Mouse (Mus musculus): ENCODE results near the gene Etl4.
"Not testable (repeated sequence)": the region's sequence is repeated elsewhere in the genome, so short reads cannot be mapped to it uniquely, and the experiment has no call there.

The Etl4 gene

DNA sequence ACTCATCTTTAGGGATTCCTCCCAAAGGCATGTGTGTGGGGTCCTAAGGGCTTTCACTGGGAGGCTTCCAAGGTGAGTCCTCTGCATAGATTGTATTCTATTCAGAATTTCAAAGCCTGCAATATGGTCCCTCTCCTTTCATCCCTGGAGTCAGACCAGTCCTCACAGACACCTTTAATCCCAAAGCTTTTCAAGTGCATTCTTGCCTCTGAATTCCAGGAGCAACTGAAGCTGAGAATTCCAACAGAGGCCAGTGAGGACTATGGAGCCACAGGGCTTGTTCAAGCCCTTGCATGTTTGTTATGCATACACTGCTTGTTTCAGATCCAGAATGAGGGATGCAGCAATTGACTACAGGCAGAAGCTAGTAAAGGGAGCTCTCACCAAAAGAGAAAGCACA lies 743.5 kb downstream of the Etl4 start:
- no peak for DNase-seq (ENCODE audit: low read depth, low spot score)

DNA sequence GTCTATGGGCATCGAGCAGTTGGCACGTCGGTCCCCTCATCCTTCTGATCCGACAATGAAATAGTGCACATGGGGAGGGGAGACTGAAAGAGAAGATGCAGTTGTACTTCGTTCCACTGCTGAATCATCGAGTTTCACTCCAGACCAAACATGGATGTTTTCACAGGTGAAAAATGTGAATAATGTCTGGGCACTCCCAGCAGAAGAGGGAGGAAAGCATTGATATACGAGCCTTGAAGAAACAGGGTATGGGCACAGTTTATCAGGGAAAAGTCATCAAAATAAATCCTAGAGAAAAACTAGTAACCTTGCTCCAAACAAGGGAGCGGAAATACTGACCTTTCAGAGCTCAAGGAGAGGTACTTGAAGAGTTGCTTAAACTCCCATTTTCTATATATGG lies 744.5 kb downstream of the Etl4 start:
- no peak for DNase-seq (ENCODE audit: low read depth, low spot score)

DNA sequence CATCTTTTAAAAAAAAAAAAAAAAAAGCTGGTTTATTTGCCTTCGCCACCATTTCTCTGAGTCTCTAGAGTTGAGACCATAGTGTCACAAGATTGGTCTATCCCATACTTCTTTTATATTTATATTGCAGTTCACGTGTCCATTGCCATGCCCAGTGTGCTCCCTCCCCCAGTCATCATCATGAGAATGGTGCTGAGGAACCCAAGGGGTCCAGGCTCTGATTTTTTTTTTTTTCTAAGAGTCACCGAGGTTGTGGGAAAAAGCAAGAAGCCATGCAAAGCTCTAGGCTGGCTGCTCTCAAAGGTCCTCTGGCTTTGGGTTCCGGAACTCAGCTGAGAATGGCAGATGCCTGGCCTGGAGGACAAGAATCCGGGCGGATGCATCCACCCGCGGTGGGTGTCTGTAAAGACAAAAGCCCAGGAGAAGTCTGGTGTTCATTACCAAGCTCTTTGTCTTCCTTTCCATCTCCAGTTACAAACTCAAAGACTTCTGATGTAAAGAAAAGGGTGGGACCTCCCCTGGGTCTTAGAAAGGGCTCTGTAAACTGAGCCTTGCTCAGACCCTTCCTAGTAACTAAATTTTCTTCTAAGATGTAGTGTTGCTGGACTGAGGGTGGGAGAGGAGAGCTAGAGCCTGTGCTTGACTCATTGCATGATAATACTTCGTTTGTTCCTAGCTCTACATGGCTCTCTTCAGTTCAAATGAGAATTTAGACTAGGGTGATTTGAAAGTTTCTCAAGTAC lies 745.2 kb downstream of the Etl4 start:
- DNase-seq (ENCODE audit: low read depth, low spot score): no peak

DNA sequence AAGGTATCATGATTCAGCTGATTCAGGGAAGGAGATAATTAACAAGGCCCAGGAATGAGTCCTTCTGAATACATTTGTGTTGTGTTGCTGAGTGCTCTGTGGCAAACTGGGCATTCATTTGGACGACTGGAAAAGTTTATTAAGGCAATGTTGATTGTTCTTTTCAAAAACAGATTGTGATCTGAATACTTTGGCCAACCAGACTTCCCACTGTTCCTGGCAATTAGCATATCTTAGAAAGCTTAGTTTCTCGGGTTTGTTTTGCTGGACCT lies 745.7 kb downstream of the Etl4 start:
- no peak for DNase-seq (ENCODE audit: low read depth, low spot score)

DNA sequence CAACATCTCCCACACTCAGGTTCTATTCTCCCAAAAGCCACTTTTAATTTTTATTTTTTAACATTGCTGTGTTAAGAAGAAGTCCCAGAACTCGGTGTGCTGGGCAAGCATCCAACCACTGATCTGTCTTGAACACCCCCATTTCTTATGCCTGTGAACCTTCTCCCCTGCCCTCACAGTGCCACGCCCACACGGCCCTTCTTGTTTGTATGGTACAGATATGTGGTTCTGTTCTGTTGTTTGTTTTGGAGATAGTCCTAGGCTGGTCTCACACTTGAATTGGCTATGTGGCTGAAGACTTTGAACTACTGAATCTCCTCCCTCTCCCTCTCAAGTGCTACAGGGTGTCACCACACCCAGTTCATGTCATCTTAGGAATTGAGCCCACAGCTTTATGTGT lies 748.3 kb downstream of the Etl4 start:
- no peak for DNase-seq (ENCODE audit: low read depth, low spot score)

DNA sequence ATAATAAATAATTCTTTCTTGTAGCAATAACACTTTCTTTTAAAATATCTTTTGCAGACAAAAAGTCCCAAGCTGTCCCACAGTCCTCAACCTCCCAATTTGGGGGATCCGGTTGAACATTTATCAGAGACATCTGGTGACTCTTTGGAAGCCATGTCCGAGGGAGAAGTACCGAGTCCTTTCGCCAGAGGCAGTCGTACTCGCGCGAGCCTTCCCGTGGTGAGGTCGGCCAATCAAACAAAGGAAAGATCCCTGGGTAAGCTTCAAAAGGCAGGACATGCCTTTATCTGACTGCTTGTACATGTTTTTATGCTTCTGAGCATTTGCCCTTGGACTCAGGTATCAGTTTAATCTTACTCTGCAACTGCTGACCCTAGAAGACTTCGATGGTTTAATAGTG lies 752.3 kb downstream of the Etl4 start:
- no peak for DNase-seq (ENCODE audit: low read depth, low spot score)

DNA sequence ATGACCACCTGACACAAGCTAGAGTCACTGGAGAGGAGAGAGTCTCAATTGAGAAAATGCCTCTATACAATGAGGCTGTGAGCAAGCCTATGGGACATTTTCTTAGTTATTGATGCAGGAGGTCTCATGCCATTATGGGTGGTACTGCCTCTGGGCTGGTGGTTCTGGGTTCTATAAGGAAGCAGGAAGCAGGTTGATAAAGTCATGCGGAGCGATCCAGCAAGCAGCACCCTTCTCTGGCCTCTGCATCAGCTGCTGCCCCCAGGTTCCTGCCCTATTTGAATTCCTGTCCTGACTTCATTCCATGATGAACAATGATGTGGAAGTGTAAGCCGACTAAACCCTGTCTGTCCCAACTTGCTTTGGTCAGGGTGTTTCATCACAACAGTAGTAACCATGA lies 753.1 kb downstream of the Etl4 start:
- DNase-seq (ENCODE audit: low read depth, low spot score): no peak

DNA sequence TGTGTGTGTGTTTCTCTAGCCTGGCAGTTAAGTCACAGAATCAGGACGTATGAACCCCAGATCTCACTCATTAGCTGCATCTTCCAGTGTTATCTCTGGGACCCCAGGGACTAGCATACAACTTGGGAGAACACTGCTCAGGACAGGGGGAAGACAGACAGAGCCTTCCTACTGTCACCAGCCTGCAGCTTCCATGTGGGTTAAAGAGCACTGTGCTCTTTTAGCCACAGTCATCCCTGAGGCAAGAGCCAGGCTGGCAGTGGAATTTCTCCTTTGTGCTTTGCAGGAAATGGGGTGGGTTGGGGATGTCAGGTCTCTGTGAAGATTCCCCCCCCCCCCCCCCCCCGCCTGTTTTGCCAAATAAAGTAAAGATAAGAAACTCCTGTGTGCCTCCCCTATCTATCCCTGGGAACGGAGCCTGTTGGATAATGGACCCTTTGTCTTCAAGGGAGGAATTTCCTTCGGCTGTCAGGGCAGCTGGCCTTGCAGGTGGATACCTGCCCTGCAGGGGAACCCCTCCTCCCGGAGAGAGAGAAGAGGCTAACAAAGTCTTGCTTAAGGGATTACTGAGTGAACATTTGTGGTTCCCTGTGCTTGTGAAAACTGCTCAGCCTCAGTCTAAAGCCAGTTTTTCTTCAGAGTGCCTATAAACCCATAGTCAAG lies 755.9 kb downstream of the Etl4 start:
- no peak for DNase-seq (ENCODE audit: low read depth, low spot score)

DNA sequence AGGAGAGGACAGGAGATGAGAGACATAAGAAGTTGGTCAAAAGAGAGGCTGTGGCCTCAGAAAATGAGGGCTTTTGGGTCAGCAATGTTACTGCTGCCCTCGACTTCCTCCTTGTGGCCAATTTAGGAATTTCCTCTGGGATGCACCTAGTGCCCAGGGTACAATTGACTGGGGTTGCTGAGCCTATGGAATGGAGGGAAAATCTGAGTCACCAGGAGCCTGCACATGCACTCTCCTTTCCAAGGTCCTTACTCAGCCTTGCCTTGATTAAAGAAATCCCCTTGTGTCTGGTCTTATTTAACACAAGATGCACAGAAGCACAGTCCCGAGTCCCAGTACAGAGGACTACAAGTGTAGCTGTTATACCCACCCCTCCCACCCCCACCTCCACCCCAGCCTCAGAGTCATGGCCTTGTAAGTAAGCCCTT lies 756.5 kb downstream of the Etl4 start:
- peak; percentile 55 for DNase-seq (ENCODE audit: low read depth, low spot score)

DNA sequence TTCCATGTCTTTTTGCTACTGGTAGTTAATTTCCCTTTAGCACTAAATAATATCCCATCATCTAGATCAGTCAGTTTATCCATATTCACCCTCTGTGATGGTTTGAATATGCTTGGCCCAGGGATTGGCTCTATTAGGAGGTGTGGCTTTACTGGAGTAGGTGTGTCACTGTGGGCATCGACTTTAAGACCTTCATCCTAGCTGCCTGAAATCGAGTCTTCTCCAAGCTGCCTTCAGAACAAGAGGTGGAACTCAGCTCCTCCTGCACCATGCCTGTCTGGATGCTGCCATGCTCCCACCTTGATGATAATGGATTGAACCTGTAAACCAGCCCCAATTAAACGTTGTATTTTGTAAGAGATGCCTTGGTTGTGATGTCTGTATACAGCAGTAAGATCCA lies 758.3 kb downstream of the Etl4 start:
- DNase-seq (ENCODE audit: low read depth, low spot score): no peak

DNA sequence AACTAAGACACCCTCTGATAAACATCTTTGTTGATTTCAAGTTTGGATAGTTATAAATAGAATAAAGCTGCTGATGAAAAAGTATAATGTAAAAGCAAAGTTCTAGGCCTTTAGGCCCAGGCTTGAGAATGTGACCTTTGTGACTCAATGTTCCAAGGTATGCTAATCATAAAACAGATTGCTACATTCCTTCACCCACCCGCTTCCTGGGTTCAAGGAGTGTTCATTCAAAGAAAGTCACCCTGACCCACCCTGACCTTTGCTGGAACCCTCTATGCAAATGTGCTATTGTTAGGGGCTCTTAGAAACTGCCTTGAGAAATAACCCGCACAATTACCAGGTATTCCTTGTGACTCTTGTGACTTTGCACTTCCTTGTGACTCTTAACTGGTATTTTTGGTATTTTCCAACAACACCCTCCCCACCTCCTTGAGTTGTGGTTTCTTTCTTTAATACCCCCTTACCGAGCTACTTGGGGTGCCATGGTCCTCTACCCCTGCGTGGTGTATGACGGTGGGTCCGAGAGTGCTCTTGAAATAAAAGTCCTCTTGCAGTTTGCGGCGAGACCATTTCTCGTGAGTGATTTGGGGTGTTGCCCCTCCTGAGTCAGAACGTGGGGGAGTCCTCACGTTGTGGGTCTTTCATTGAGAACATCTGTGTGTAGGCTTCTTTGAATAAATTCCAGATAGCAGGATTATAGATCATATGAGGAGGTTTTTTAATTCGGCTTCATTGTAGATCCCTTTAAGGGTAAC lies 758.9 kb downstream of the Etl4 start:
- not testable (repeated sequence) for DNase-seq (ENCODE audit: low read depth, low spot score)

DNA sequence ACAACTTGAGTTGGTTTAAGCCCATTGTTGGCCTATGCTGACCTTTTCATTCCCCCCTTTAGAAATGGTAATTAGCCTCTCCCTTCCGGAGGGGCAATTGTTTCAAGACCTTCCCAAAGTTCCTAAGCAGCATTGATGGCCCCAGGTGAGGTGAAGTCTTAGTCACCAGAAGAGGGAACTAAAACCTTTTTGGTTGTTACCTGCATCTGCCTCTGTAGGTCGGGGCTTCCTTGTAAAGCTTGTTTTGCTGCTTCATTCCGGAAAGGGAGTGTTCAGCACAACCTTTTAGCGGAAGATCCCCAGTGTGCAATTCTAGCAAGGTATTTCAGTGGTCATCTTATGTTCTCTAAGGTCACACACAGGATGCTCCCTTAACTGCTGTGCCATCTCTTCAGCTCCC lies 759.8 kb downstream of the Etl4 start:
- no peak for DNase-seq (ENCODE audit: low read depth, low spot score)

DNA sequence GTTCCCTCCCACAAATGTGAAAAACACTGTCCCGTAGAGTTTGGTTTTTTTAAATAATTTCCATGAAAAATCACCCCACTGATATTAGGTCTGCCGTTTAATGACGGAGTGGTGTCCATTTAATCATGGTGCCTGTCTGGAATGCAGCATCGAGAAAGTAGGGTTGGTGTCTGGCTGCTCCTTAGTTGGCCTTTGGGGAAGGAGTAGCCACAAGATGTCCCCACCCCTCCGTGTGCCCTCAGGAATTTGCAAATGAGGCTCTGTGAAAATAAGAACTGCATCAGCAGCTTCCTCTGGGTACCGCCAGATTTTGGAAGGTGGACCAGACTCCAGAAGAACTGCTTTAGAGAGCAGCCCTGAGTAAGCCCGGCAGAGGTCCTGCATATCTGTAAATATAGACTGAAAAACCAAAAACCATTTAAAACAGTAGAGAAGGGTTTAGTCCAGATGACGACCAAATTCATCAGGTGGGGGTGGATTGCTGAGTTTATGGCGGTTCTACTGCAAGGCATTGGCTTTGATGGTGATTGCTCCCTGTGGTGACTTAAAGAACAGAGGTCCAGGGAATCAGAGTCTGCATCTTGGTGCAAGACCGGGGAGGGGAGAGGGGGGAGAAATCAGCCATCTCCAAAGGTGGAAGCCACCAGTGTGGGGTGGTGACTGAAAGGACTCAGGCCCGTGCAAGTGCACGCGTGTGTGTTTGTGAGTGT lies 762.1 kb downstream of the Etl4 start:
- no peak for DNase-seq (ENCODE audit: low read depth, low spot score)

DNA sequence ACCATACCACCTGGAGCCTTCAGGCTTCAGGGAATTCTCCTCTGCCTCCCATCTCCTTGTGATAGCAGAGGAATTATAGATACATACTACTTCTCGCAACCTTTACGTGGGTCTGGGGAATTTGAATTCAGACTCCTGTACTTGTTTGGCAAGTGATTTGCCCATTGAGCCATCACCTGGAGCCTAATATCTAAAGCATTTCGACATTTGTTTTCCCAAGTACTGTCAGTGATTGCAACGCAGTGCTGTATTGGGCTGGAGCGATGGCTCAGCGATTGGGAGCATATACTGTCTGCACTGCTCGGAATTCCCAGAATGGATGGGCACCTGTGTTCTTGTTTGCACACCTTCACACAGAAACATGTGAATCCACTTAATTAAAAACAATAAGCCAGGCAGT lies 762.7 kb downstream of the Etl4 start:
- DNase-seq (ENCODE audit: low read depth, low spot score): no peak

DNA sequence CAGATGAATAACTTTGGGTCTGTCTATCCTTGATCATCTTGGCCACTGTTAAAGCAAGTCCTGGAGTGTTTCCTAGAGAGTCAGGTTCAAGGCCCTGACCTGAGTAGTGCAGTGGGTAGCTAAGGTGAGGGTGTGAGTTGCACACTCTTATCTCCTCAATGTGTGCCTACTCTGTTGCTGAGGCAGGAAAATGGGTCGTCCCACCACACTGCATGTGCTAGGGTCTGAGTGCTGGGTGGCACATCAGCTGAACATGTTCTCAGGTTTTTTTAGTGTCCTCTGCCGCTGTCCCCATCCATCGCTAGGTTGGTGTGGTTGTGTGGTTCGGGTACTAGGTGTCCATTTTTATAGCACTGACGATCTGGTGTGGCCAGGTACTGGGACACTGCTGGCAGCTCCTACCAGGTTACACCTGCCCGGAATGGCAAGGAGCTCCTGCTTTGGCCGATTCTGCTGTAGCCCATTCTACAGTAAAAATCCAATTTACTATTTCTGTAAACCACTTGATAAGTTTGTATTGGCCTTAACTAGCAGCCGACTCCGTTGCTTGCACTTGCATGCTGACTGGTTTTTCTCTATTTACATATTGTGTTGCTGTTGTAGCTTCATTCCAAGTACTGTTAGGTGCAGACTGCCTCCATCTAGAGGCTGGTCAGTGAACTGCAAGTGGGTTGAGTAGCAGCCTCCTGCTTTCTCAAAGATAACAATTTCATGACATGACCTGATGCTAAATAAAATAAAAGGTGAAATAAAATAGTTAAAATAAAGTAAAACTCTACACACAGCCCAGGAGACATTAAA lies 763.4 kb downstream of the Etl4 start:
- peak; percentile 40 for DNase-seq (ENCODE audit: low read depth, low spot score)

DNA sequence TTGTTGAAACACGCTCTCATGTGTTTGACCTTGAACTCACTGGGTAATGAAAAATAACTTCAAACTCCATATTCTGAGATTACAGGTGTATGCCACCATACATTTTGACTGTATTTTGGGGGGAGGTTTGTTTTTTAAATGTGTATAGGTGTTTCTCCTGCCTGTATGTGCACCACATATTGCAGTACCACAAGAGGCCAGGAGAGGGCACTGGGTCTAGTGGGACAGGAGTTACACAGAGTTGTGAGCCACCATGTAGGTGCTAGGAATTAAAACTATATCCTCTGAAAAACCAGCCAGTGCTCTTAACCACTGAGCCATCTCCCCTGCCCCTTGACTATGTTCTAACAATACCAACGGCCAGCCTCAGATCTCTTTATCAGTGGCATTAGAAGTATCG lies 766.8 kb downstream of the Etl4 start:
- no peak for DNase-seq (ENCODE audit: low read depth, low spot score)

DNA sequence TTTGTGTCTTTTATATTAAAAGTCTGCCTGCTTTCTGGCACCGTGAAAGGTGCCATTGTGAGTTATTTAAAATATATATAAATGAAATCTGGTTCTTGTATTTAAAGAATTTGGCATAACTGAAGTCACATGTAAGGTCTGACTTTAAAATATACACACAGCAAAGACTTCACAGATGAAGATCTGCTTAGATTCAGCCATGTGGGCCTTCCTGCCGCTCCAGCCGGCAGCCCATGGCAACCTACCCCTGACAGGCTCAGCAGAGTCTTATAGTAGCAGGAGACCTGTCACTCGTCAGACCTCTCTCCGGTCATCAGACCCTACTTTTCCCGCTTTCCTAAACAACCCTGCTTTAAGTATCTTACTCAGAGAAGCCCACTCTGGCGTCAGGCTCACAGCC lies 769.2 kb downstream of the Etl4 start:
- no peak for DNase-seq (ENCODE audit: low read depth, low spot score)

DNA sequence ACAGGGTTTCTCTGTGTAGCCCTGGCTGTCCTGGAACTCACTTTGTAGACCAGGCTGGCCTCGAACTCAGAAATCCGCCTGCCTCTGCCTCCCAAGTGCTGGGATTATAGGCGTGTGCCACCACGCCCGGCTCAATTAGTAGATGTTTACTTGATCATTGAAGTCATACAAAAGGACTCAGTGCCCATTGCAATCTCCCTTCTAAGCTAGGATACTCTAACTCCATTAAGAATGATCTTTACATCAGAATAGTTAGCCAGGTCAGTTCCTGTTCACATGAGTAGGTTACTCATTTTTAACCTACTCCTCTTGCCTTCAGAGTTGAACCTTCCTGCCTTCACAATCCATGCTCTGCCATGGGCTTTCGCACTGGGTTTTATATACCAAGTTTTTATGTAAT lies 772.6 kb downstream of the Etl4 start:
- not testable (repeated sequence) for DNase-seq (ENCODE audit: low read depth, low spot score)

DNA sequence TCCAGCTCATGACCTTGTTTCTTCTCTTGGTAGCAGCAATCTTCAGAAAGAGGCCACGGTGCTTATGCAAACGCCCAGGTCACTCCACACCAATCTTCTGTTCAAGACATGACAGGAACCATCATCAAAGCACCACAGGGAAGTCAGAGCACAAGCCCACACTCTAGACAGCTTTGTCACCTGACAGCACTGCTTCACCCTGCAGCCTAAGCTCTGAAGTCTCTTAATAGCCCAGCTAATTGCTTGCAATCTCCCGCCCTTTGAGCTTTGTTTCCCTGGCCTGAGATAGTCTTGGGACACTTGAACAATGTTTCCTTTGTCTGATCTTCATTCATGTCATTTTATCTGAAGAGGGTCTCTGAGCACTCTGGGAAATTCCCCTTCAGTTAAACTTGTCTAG lies 779.8 kb downstream of the Etl4 start:
- DNase-seq (ENCODE audit: low read depth, low spot score): no peak

DNA sequence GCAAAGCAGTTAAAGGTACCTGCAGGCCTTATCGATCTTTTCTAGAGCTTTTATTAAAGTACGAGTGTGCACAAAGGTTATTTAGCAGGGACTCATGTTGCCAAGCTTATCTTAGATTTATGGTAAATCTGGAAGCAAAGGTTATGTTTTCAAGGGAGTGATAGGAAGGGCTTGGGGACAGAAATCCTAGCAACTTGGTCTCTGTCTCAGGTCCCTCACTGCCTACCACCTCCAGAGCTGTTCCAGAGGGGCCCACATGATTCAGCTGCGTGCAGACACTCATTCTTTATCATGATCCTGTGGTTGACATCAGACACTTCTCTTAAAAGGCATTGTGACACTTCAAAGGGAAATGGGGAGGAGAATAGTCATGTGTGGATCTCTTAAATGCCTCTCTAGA lies 783.3 kb downstream of the Etl4 start:
- no peak for DNase-seq (ENCODE audit: low read depth, low spot score)

DNA sequence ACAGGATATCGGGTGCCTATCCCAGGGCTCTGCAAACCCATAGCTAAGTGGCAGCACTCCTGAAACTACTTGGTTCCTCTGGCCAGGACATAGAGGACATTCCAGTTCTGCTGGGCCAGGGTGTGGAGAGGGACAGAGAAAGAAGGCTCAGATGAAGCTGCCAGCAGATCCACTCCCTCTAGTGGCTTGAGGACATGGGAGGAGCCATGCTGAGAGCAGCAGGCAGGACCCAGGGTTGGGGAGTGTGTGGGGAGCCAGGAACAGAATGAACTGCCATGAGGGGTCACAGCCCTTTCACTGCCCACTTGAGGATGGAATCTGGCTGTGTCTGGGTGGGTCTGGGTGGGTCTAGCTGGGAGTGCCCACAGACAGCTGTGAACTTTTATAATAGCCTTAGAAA lies 784.2 kb downstream of the Etl4 start:
- DNase-seq (ENCODE audit: low read depth, low spot score): no peak

DNA sequence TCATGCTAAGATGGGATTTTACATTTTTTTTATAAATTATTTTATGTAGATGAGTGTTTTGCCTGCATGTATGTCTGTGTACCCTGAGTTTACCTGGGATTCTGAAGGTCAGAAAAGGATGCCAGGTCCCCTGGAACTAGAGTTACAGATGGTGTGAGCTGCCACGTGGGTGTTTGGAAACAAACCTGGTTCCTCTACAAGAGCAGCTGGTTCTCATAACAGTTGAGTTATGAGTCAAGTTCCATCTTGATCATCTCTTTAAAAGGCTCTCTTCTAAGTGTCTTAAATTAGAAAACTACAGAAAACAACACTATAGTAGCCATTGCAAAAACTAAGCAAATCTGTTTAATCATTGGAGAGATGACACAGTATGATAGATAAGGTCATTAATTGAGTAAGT lies 788.1 kb downstream of the Etl4 start:
- no peak for DNase-seq (ENCODE audit: low read depth, low spot score)
